Mouse (Mus musculus): Measurements from ENCODE around the gene Psma6.
"Not testable (repeated sequence)": the region's sequence is repeated elsewhere in the genome, so short reads cannot be mapped to it uniquely, and the experiment has no call there.

Gene Psma6

GRCm38 (mm10) chr12:55384023-55384749 lies at the start of gene Psma6:
Gene Psma6, plus strand, starts transcription at chr12:55384222.
- no peak for DNase-seq (ENCODE audit: low spot score in 2 of 2)

- DNase-seq (ENCODE audit: low spot score in 2 of 2): not testable (repeated sequence)
Measured at GRCm38 (mm10) chr12:55338490-55338889, 45.5 kb upstream of the Psma6 start.

GRCm38 (mm10) chr12:55343045-55343444 lies 41.0 kb upstream of the Psma6 start:
- DNase-seq (ENCODE audit: low spot score in 2 of 2): not testable (repeated sequence)

- no peak for DNase-seq (ENCODE audit: low spot score in 2 of 2)
Measured at GRCm38 (mm10) chr12:55343998-55344397, 40.0 kb upstream of the Psma6 start.

GRCm38 (mm10) chr12:55344583-55344982 lies 39.4 kb upstream of the Psma6 start:
- no peak for DNase-seq (ENCODE audit: low spot score in 2 of 2)

GRCm38 (mm10) chr12:55353423-55353822 lies 30.6 kb upstream of the Psma6 start:
- no peak for DNase-seq (ENCODE audit: low spot score in 2 of 2)

GRCm38 (mm10) chr12:55354904-55355303 lies 29.1 kb upstream of the Psma6 start:
- DNase-seq (ENCODE audit: low spot score in 2 of 2): peak in 1 of 2 experiments; percentile 54

- no peak for DNase-seq (ENCODE audit: low spot score in 2 of 2)
Measured at GRCm38 (mm10) chr12:55357303-55357702, 26.7 kb upstream of the Psma6 start.

GRCm38 (mm10) chr12:55360929-55361328 lies 23.1 kb upstream of the Psma6 start:
- no peak for DNase-seq (ENCODE audit: low spot score in 2 of 2)

- no peak for DNase-seq (ENCODE audit: low spot score in 2 of 2)
Measured at GRCm38 (mm10) chr12:55365083-55365482, 18.9 kb upstream of the Psma6 start.

GRCm38 (mm10) chr12:55372424-55373055 lies 11.5 kb upstream of the Psma6 start:
- no peak for DNase-seq (ENCODE audit: low spot score in 2 of 2)

- no peak for DNase-seq (ENCODE audit: low spot score in 2 of 2)
Measured at GRCm38 (mm10) chr12:55376956-55377609, 6.9 kb upstream of the Psma6 start.

- no peak for DNase-seq (ENCODE audit: low spot score in 2 of 2)
Measured at GRCm38 (mm10) chr12:55377610-55377980, 6.4 kb upstream of the Psma6 start.

- no peak for DNase-seq (ENCODE audit: low spot score in 2 of 2)
Measured at GRCm38 (mm10) chr12:55384826-55385225, 804 bp downstream of the Psma6 start.

- DNase-seq (ENCODE audit: low spot score in 2 of 2): peak in 1 of 2 experiments; percentile 23
Measured at GRCm38 (mm10) chr12:55385931-55386330, 1.9 kb downstream of the Psma6 start.

- no peak for DNase-seq (ENCODE audit: low spot score in 2 of 2)
Measured at GRCm38 (mm10) chr12:55386456-55386855, 2.4 kb downstream of the Psma6 start.

GRCm38 (mm10) chr12:55387083-55387787 lies 3.2 kb downstream of the Psma6 start:
- no peak for DNase-seq (ENCODE audit: low spot score in 2 of 2)

GRCm38 (mm10) chr12:55387788-55388465 lies 3.9 kb downstream of the Psma6 start:
- DNase-seq (ENCODE audit: low spot score in 2 of 2): no peak

GRCm38 (mm10) chr12:55388478-55388877 lies 4.5 kb downstream of the Psma6 start:
- DNase-seq (ENCODE audit: low spot score in 2 of 2): peak in 1 of 2 experiments; percentile 25

GRCm38 (mm10) chr12:55389132-55390081 lies 5.4 kb downstream of the Psma6 start:
- no peak for DNase-seq (ENCODE audit: low spot score in 2 of 2)

All from left cerebral cortex, adult 9 months (tissue).